ENCODE assay signal across 22 mouse cellular contexts in genomic region chr7:5540770-5541436, GRCm38 (mm10). TPM values are rescaled to one million over a fixed set of nuclear protein-coding genes. Genes with fewer than 3 reads are reported as not detected.
"Had no signal": no experiment of that assay in that cellular context is flagged by ENCODE, and none has a peak within 500 bp of the region (broad histone marks: within the 10 kb centered on the region; RNA-seq: fewer than 3 reads in every experiment).

No protein-coding gene starts in this region.

RNA-seq across cellular contexts. Expression of gene Vmn1r60, which starts 6.2 kb away (rescaled TPM):
- polyA plus RNA-seq: cortical plate, adult 2 months; embryonic facial prominence, embryonic 10.5 days; embryonic facial prominence, embryonic 11.5 days; embryonic facial prominence, embryonic 12.5 days; embryonic facial prominence, embryonic 13.5 days; embryonic facial prominence, embryonic 14.5 days; embryonic facial prominence, embryonic 15.5 days; erythroblast, embryonic 14.5 days; forebrain, embryonic 10.5 days; forebrain, embryonic 11.5 days; forebrain, embryonic 12.5 days; forebrain, embryonic 13.5 days; forebrain, embryonic 14.5 days; forebrain, embryonic 15.5 days; forebrain, embryonic 16.5 days; forebrain, postnatal 0 days; frontal cortex, adult 2 months; gonadal fat pad, adult 2 months; heart, adult 2 months; heart, embryonic 10.5 days; heart, embryonic 11.5 days; heart, embryonic 12.5 days had no signal

RNA-seq across cellular contexts. Expression of gene Vmn2r28, which starts 47.1 kb away (rescaled TPM):
- polyA plus RNA-seq: cortical plate, adult 2 months; embryonic facial prominence, embryonic 10.5 days; embryonic facial prominence, embryonic 11.5 days; embryonic facial prominence, embryonic 12.5 days; embryonic facial prominence, embryonic 13.5 days; embryonic facial prominence, embryonic 14.5 days; embryonic facial prominence, embryonic 15.5 days; erythroblast, embryonic 14.5 days; forebrain, embryonic 10.5 days; forebrain, embryonic 11.5 days; forebrain, embryonic 12.5 days; forebrain, embryonic 13.5 days; forebrain, embryonic 14.5 days; forebrain, embryonic 15.5 days; forebrain, embryonic 16.5 days; forebrain, postnatal 0 days; frontal cortex, adult 2 months; gonadal fat pad, adult 2 months; heart, adult 2 months; heart, embryonic 10.5 days; heart, embryonic 11.5 days; heart, embryonic 12.5 days had no signal
